Mouse (Mus musculus) frontal cortex, postnatal 25 days (tissue): ENCODE measurements around the gene Itprid2.

Experiments used
- DNase-seq, 2 experiments: peaks; one replicate each; pipeline ENCODE4 v3.0.0; 2022; ENCODE audit warnings: low spot score in 2 of 2

The Itprid2 gene

DNA sequence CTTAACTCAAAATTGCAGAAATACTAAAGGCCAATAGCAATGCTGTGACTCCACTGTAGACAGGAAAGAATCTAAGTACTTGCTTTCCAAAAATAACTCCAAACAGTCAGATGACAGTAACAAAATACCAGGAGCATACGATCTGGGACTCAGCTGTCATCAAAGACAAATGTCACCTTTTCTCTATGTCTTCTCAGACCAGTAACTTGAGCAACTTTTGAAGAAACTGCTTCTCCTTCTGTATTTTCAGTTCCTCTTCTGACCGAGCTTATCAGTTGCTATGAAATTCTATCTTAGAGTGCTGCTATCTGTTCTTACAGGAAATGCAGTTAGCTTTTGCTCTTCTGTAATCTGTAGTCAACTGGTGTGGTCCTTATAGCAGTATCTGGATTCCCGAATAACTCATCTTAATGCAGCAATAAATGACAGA lies 78.5 kb downstream of the Itprid2 start:
- DNase-seq, result no peak

DNA sequence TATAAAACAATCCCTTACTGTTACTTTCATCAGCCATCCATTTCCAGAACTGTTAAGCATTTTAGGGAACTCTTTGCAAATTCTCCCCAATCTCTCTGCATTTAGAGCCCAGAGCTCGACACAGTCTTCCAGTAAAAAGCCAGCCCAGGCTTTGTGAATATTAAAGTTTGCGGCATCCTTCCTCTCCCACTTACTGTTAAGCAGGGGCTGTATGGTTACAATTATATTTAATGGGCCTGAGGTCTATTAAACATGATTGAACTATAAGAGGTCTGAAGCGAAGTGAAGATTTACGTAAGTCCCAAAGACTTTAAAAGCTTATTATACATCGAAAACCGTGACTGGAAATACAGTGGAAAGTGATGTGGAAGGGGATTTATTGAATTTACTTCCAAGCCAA lies 79.6 kb downstream of the Itprid2 start:
- no peak for DNase-seq

DNA sequence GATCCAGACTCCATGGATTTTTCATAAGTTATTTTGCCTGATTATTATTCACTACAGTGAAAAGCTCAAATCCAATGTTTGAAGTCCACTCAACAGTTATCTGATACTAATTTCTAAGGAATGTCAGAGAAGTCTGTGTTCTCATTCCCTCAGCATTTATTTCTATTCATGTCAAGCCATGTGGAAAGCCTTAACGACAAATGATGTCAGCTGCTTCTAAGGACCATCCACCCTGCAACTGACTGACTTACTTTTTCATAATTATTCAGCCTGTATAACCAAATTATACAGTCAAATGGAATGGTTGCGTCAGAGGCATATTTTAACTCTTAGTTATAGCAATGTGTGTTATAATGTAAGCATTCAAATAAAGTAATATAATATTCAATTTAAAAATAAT lies 80.8 kb downstream of the Itprid2 start:
- no peak for DNase-seq

DNA sequence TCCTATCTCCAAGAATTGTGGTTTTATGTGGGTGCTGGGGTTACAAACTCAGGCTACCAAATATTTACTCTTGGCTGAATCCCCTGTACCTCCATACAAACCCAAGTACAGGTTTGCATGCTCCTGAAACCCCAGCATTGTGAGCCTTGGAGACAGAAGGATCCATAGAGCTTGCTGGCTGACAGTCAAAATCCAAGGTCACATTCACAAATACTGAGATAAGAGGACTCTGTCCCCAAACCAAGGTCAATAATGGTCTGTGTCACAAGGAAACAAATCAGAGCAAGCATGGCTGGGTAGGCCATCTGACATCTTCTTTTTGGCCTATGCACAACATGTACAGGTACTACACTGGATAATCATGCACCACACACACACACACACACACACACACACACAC lies 82.7 kb downstream of the Itprid2 start:
- no peak for DNase-seq

DNA sequence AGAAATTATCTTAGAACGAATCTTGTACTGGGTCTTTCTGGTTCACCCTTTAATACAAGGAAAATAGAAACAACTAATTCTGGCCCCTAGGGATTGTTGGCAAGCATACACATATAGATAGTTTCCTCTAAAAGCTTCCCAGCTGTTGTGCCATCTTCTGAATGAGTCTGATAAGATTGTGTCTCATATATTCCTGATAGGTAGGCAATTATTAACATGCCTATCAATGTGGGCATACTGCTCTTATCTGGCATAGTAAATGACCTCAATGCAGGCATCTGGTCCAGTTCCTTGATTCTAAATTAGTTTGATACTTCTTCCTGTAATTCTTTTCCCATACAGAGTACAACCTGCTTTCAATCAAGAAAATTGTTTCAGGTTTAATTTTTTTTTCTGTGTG lies 87.3 kb downstream of the Itprid2 start:
- no peak for DNase-seq
